ENCODE assay signal across 11 mouse cellular contexts in genomic region chr8:11310049-11310448, GRCm38 (mm10). TPM values are rescaled to one million over a fixed set of nuclear protein-coding genes. Genes with fewer than 3 reads are reported as not detected.
A peak's percentile ranks its signal among the peaks of the same experiment; 100 is the strongest.
DNase-seq lines count a peak whose midpoint lies in the region; ATAC-seq lines count a peak whose summit lies in the region.
"Had no signal": no experiment of that assay in that cellular context is flagged by ENCODE, and none has a peak within 500 bp of the region (broad histone marks: within the 10 kb centered on the region; RNA-seq: fewer than 3 reads in every experiment).

No protein-coding gene starts in this region.

- H3K9me3 ChIP-seq in kidney, embryonic 15.5 days (replicated peaks) = no peaks in the 10 kb centered on the region
- H3K9me3 ChIP-seq in hindbrain, embryonic 13.5 days = no peaks in the 10 kb centered on the region
- H3K9me3 ChIP-seq in neural tube, embryonic 12.5 days = no peaks in the 10 kb centered on the region

- 41% methylated on average over 2 of the region's 2 CpGs for WGBS in kidney, embryonic 15.5 days
- 62% methylated on average over 2 of the region's 2 CpGs for whole genome bisulfite sequencing in hindbrain, embryonic 13.5 days
- 62% methylated on average over 2 of the region's 2 CpGs for WGBS in neural tube, embryonic 12.5 days

- no peaks in the 10 kb centered on the region for H3K27me3 ChIP-seq in kidney, embryonic 15.5 days
- H3K27me3 ChIP-seq in hindbrain, embryonic 13.5 days = peaks cover 70% of the 10 kb centered on the region
- H3K27me3 ChIP-seq in neural tube, embryonic 12.5 days (replicated peaks) = peaks cover 53% of the 10 kb centered on the region

- H3K4me1 ChIP-seq in kidney, embryonic 15.5 days = peaks cover 80% of the 10 kb centered on the region
- H3K4me1 ChIP-seq in hindbrain, embryonic 13.5 days (replicated peaks) = peaks cover 42% of the 10 kb centered on the region
- H3K4me1 ChIP-seq in neural tube, embryonic 12.5 days = peaks cover 24% of the 10 kb centered on the region

- peaks cover 26% of the 10 kb centered on the region for H3K36me3 ChIP-seq in kidney, embryonic 15.5 days
- no peaks in the 10 kb centered on the region for H3K36me3 ChIP-seq in hindbrain, embryonic 13.5 days
- H3K36me3 ChIP-seq in neural tube, embryonic 12.5 days = no peaks in the 10 kb centered on the region

- peak overlapping the region; percentile 94 for H3K27ac ChIP-seq in kidney, embryonic 15.5 days
- H3K27ac ChIP-seq in hindbrain, embryonic 13.5 days = no peak overlapping the region
- H3K27ac ChIP-seq in neural tube, embryonic 12.5 days = no peak overlapping the region

- ATAC-seq in kidney, embryonic 15.5 days (replicated peaks; ENCODE audit: low FRiP score) = no peak
- ATAC-seq in hindbrain, embryonic 13.5 days (ENCODE audit: low FRiP score) = no peak
- ATAC-seq in neural tube, embryonic 12.5 days (ENCODE audit: low FRiP score, low read depth) = no peak

- H3K4me2 ChIP-seq in kidney, embryonic 15.5 days = peak overlapping the region; percentile 81
- peak overlapping the region; percentile 32 for H3K4me2 ChIP-seq in hindbrain, embryonic 13.5 days
- peak overlapping the region; percentile 90 for H3K4me2 ChIP-seq in neural tube, embryonic 12.5 days (replicated peaks)

- H3K9ac ChIP-seq in kidney, embryonic 15.5 days = 0 out of 2 replicates have a peak overlapping the region, but pooled peaks have one; percentile 26
- H3K9ac ChIP-seq in hindbrain, embryonic 13.5 days = no peak overlapping the region; the same call in 1 of the 2 replicates
- H3K9ac ChIP-seq in neural tube, embryonic 12.5 days = no peak overlapping the region

- peak overlapping the region; percentile 91 for H3K4me3 ChIP-seq in kidney, embryonic 15.5 days (replicated peaks)
- H3K4me3 ChIP-seq in hindbrain, embryonic 13.5 days = peak overlapping the region; percentile 10; the same call in 1 of the 2 replicates
- H3K4me3 ChIP-seq in neural tube, embryonic 12.5 days = no peak overlapping the region

- DNase-seq in adrenal gland, postnatal 10 days = peak; percentile 37
- DNase-seq in adrenal gland, postnatal 25 days = no peak
- no peak for DNase-seq in kidney, postnatal 14 days
- DNase-seq in layer of hippocampus, postnatal 14 days (ENCODE audit: low spot score in 2 of 2) = no peak
- no peak for DNase-seq in right cerebral cortex, adult 18-20 months
- DNase-seq: embryo, embryonic 11 days; gastrocnemius, postnatal 14 days had no signal

RNA-seq across cellular contexts. Expression of gene Col4a2, which starts 2.6 kb away (rescaled TPM):
- total RNA-seq in adrenal gland, postnatal 10 days (2021) = 100 to 1,000 TPM; 322 to 338 TPM
- 214 and 239 TPM in 2 replicates for total RNA-seq in adrenal gland, postnatal 25 days (2021)
- 108 and 116 TPM in 2 replicates for polyA plus RNA-seq in kidney, embryonic 15.5 days (2015; fragmentation: Nextera tagmentation; extraction: Ambion mirVana)
- polyA plus RNA-seq in hindbrain, embryonic 13.5 days (2015; fragmentation: Nextera tagmentation; extraction: Ambion mirVana) = 41.6 and 42.4 TPM in 2 replicates
- 70.7 and 76.7 TPM in 2 replicates for polyA plus RNA-seq in neural tube, embryonic 12.5 days (2016; fragmentation: Nextera tagmentation; extraction: Ambion mirVana)
- 10 to 100 TPM; 78.5 to 78.8 TPM for total RNA-seq in layer of hippocampus, postnatal 14 days (2021)
- total RNA-seq: neutrophil, adult 5-6 weeks had no signal

RNA-seq across cellular contexts. Expression of gene Col4a1, which starts 2.6 kb away (rescaled TPM):
- 100 to 1,000 TPM; 677 to 700 TPM for total RNA-seq in adrenal gland, postnatal 10 days (2021)
- total RNA-seq in adrenal gland, postnatal 25 days (2021) = 385 and 411 TPM in 2 replicates
- 297 and 335 TPM in 2 replicates for polyA plus RNA-seq in kidney, embryonic 15.5 days (2015; fragmentation: Nextera tagmentation; extraction: Ambion mirVana)
- 93.3 and 94.0 TPM in 2 replicates for polyA plus RNA-seq in hindbrain, embryonic 13.5 days (2015; fragmentation: Nextera tagmentation; extraction: Ambion mirVana)
- 142 and 154 TPM in 2 replicates for polyA plus RNA-seq in neural tube, embryonic 12.5 days (2016; fragmentation: Nextera tagmentation; extraction: Ambion mirVana)
- total RNA-seq in layer of hippocampus, postnatal 14 days (2021) = 100 to 1,000 TPM; 108 to 117 TPM
- total RNA-seq: neutrophil, adult 5-6 weeks had no signal

Comparison
In these comparisons a context has a peak if more than half of its experiments do, and no peak if none do; other contexts are left out.
1. H3K4me2 ChIP-seq: peak in every context shown above with its lines; median percentile 90 in neural tube, embryonic 12.5 days; 81 in kidney, embryonic 15.5 days; 32 in hindbrain, embryonic 13.5 days.